Mouse (Mus musculus) ES-Bruce4 (cell line): ENCODE results near the gene Wars2.

Experiments
- CTCF ChIP-seq: IDR thresholded peaks from one replicate; pipeline ENCODE4 v1.8.1; 2011; ENCODE audit warnings: low read depth, low read length
- EP300 ChIP-seq: IDR thresholded peaks from 2 replicates; pipeline ENCODE4 v1.6.1; 2011; ENCODE audit warnings: low read depth, low read length; ENCODE audit not compliant: insufficient read depth
- POLR2A ChIP-seq: IDR thresholded peaks from one replicate; pipeline ENCODE4 v1.8.1; 2011; ENCODE audit warnings: low read length; ENCODE audit not compliant: insufficient read depth

- no peak for TF ChIP-seq CTCF
- TF ChIP-seq POLR2A: no peak
- TF ChIP-seq EP300: no peak
These were observed 67.5 kb downstream of the Wars2 start for GRCm38 (mm10) chr3:99208416-99208815.
